Mouse (Mus musculus) telencephalon, adult 2 months (tissue): ENCODE results near the gene Sec1.
A peak's percentile ranks its signal among the peaks of the same experiment; 100 is the strongest.

Experiments
- DNase-seq: peaks from one replicate; pipeline ENCODE4 v3.0.0-alpha.2; 2011; ENCODE audit warnings: low read depth, low spot score

Gene Sec1

GRCm38 (mm10) chr7:45704730-45705442 lies 10.7 kb upstream of the Sec1 start, which contains the start of gene Dbp:
Dbp (plus strand) TSS chr7:45705088.
- peak; percentile 100 for DNase-seq

GRCm38 (mm10) chr7:45704046-45704559 lies 9.9 kb upstream of the Sec1 start:
- DNase-seq = peak; percentile 95

GRCm38 (mm10) chr7:45703521-45704033 lies 9.4 kb upstream of the Sec1 start:
- DNase-seq = no peak

GRCm38 (mm10) chr7:45702809-45703520 lies 8.8 kb upstream of the Sec1 start:
- no peak for DNase-seq

- DNase-seq = no peak
Measured at GRCm38 (mm10) chr7:45702316-45702715, 8.1 kb upstream of the Sec1 start.

GRCm38 (mm10) chr7:45701607-45702006 lies 7.4 kb upstream of the Sec1 start:
- no peak for DNase-seq

GRCm38 (mm10) chr7:45701072-45701471 lies 6.9 kb upstream of the Sec1 start:
- no peak for DNase-seq

- DNase-seq = peak; percentile 92
Measured at GRCm38 (mm10) chr7:45700301-45701015, 6.3 kb upstream of the Sec1 start.

- DNase-seq = no peak
Measured at GRCm38 (mm10) chr7:45699523-45700141, 5.4 kb upstream of the Sec1 start, which contains the start of gene Car11. Car11 (plus strand) TSS chr7:45699843.

GRCm38 (mm10) chr7:45697894-45698293 lies 3.7 kb upstream of the Sec1 start:
- DNase-seq = no peak

GRCm38 (mm10) chr7:45695098-45695497 lies 896 bp upstream of the Sec1 start:
- DNase-seq = no peak

- no peak for DNase-seq
Measured at GRCm38 (mm10) chr7:45692364-45692763, 1.8 kb downstream of the Sec1 start.

- DNase-seq = no peak
Measured at GRCm38 (mm10) chr7:45689800-45690199, 4.4 kb downstream of the Sec1 start.

- DNase-seq = no peak
Measured at GRCm38 (mm10) chr7:45689099-45689498, 5.1 kb downstream of the Sec1 start.

- DNase-seq = no peak
Measured at GRCm38 (mm10) chr7:45686841-45687240, 7.4 kb downstream of the Sec1 start.

GRCm38 (mm10) chr7:45685811-45686210 lies 8.4 kb downstream of the Sec1 start:
- no peak for DNase-seq

GRCm38 (mm10) chr7:45683396-45684050 lies 10.7 kb downstream of the Sec1 start, which contains the start of gene Ntn5:
Ntn5 (plus strand) TSS chr7:45684022.
- DNase-seq = no peak

- DNase-seq = no peak
Measured at GRCm38 (mm10) chr7:45682144-45683126, 11.8 kb downstream of the Sec1 start.

- DNase-seq = no peak
Measured at GRCm38 (mm10) chr7:45681046-45681736, 13.0 kb downstream of the Sec1 start.
